12 mouse cellular contexts compared by ENCODE assay signal in genomic region chr6:91160976-91161375, GRCm38 (mm10). TPM values are rescaled to one million over a fixed set of nuclear protein-coding genes. Genes with fewer than 3 reads are reported as not detected.
DNase-seq lines count a peak whose midpoint lies in the region; ATAC-seq and TF ChIP-seq lines count a peak whose summit lies in the region.
"Had no signal": no experiment of that assay in that cellular context is flagged by ENCODE, and none has a peak within 500 bp of the region (broad histone marks: within the 10 kb centered on the region; RNA-seq: fewer than 3 reads in every experiment).

No protein-coding gene starts in this region.

- H3K4me3 ChIP-seq in midbrain, embryonic 15.5 days = no peak overlapping the region
- no peak overlapping the region for H3K4me3 ChIP-seq in midbrain, embryonic 16.5 days (ENCODE audit: low read depth, low read length)
- H3K4me3 ChIP-seq in hindbrain, postnatal 0 days (ENCODE audit: low read length) = no peak overlapping the region
- H3K4me3 ChIP-seq: gastrocnemius, adult 2 months; megakaryocyte, embryonic 14.5 days had no signal

- H3K36me3 ChIP-seq in midbrain, embryonic 15.5 days (replicated peaks) = 0 out of 2 replicates have a peak, but pooled peaks cover 3% of the 10 kb centered on the region
- no peaks in the 10 kb centered on the region; the same call in 1 of the 2 replicates for H3K36me3 ChIP-seq in midbrain, embryonic 16.5 days (ENCODE audit: control insufficient read depth, insufficient read depth, low read length)
- H3K36me3 ChIP-seq in hindbrain, postnatal 0 days (ENCODE audit: insufficient read depth, low read length) = no peaks in the 10 kb centered on the region

- DNase-seq in heart, adult 11 months = peak; percentile 87
- no peak for DNase-seq in heart, postnatal 14 days
- no peak for DNase-seq in hindbrain, postnatal 0 days (ENCODE audit: low spot score)
- no peak for DNase-seq in kidney, adult 18-20 months
- no peak for DNase-seq in thymus, postnatal 14 days
- DNase-seq: embryo, embryonic 11 days had no signal

- H3K4me1 ChIP-seq in midbrain, embryonic 15.5 days = peaks cover 65% of the 10 kb centered on the region
- H3K4me1 ChIP-seq in midbrain, embryonic 16.5 days (ENCODE audit: control insufficient read depth, insufficient read depth, low read length) = peaks cover 50% of the 10 kb centered on the region
- peaks cover 42% of the 10 kb centered on the region for H3K4me1 ChIP-seq in hindbrain, postnatal 0 days (ENCODE audit: insufficient read depth, low read length)

- H3K27me3 ChIP-seq in midbrain, embryonic 15.5 days (replicated peaks) = no peaks in the 10 kb centered on the region
- H3K27me3 ChIP-seq in midbrain, embryonic 16.5 days (ENCODE audit: control insufficient read depth, insufficient read depth, low read depth, low read length) = no peaks in the 10 kb centered on the region
- no peaks in the 10 kb centered on the region for H3K27me3 ChIP-seq in hindbrain, postnatal 0 days (ENCODE audit: insufficient read depth, low read length)

- H3K9me3 ChIP-seq in midbrain, embryonic 15.5 days = no peaks in the 10 kb centered on the region
- no peaks in the 10 kb centered on the region for H3K9me3 ChIP-seq in midbrain, embryonic 16.5 days (replicated peaks; ENCODE audit: control insufficient read depth, low read length, poor library complexity, severe bottlenecking)
- H3K9me3 ChIP-seq in hindbrain, postnatal 0 days (ENCODE audit: low read length) = no peaks in the 10 kb centered on the region
- H3K9me3 ChIP-seq: megakaryocyte, embryonic 14.5 days had no signal

- ATAC-seq in midbrain, embryonic 15.5 days (replicated peaks) = no peak
- no peak for ATAC-seq in midbrain, embryonic 16.5 days
- no peak for ATAC-seq in hindbrain, postnatal 0 days
- ATAC-seq: activated CD4-positive, CD25-positive, alpha-beta regulatory T cell, adult 4 months; lung, postnatal 0 days had no signal

- no peak for TF ChIP-seq CTCF in hindbrain, postnatal 0 days (IDR thresholded peaks at IDR 0.05; ENCODE audit: low read depth)

- peak overlapping the region; percentile 64; the same call in 1 of the 2 replicates for H3K27ac ChIP-seq in midbrain, embryonic 15.5 days
- H3K27ac ChIP-seq in midbrain, embryonic 16.5 days (ENCODE audit: low read length) = no peak overlapping the region
- peak overlapping the region; percentile 56 for H3K27ac ChIP-seq in hindbrain, postnatal 0 days

- no peak overlapping the region for H3K4me2 ChIP-seq in midbrain, embryonic 15.5 days
- no peak overlapping the region for H3K4me2 ChIP-seq in midbrain, embryonic 16.5 days (ENCODE audit: low read length)
- H3K4me2 ChIP-seq in hindbrain, postnatal 0 days (ENCODE audit: low read depth, low read length) = no peak overlapping the region

- intact Hi-C loops in heart, postnatal 14 days (cut with DNase I) = no loop called here

- no peak overlapping the region for H3K9ac ChIP-seq in midbrain, embryonic 15.5 days
- no peak overlapping the region for H3K9ac ChIP-seq in midbrain, embryonic 16.5 days (ENCODE audit: low read depth, low read length)
- no peak overlapping the region for H3K9ac ChIP-seq in hindbrain, postnatal 0 days (replicated peaks; ENCODE audit: low read length)

- 68% methylated on average over 2 of the region's 2 CpGs for WGBS in midbrain, embryonic 15.5 days
- 87% methylated on average over 2 of the region's 2 CpGs for WGBS in midbrain, embryonic 16.5 days
- 53% methylated on average over 2 of the region's 2 CpGs for WGBS in hindbrain, postnatal 0 days

RNA-seq across cellular contexts. Expression of gene Hdac11, which starts 4.5 kb away (rescaled TPM):
- total RNA-seq in heart, postnatal 14 days (2021) = 10 to 100 TPM; 11.5 to 11.8 TPM
- 46.5 and 49.4 TPM in 2 replicates for polyA plus RNA-seq in midbrain, embryonic 15.5 days (2015; fragmentation: Nextera tagmentation; extraction: Ambion mirVana)
- 48.0 and 56.3 TPM in 2 replicates for polyA plus RNA-seq in midbrain, embryonic 16.5 days (2015; fragmentation: Nextera tagmentation; extraction: Ambion mirVana)
- 100 and 111 TPM in 2 replicates for total RNA-seq in hindbrain, postnatal 0 days (2014; rRNA removed)
- 50.1 and 50.7 TPM in 2 replicates for polyA plus RNA-seq in hindbrain, postnatal 0 days (2015; fragmentation: Nextera tagmentation; extraction: Ambion mirVana)

RNA-seq across cellular contexts. Expression of gene Nup210, which starts 44.3 kb away (rescaled TPM):
- 1 to 10 TPM; 4.5 to 6.0 TPM for total RNA-seq in heart, postnatal 14 days (2021)
- polyA plus RNA-seq in midbrain, embryonic 15.5 days (2015; fragmentation: Nextera tagmentation; extraction: Ambion mirVana) = 22.0 and 22.5 TPM in 2 replicates
- 20.5 and 20.7 TPM in 2 replicates for polyA plus RNA-seq in midbrain, embryonic 16.5 days (2015; fragmentation: Nextera tagmentation; extraction: Ambion mirVana)
- 63.0 and 76.0 TPM in 2 replicates for total RNA-seq in hindbrain, postnatal 0 days (2014; rRNA removed)
- polyA plus RNA-seq in hindbrain, postnatal 0 days (2015; fragmentation: Nextera tagmentation; extraction: Ambion mirVana) = 14.7 and 15.6 TPM in 2 replicates

RNA-seq across cellular contexts. Expression of gene Fbln2, which starts 51.3 kb away (rescaled TPM):
- total RNA-seq in heart, postnatal 14 days (2021) = 100 to 1,000 TPM; 112 to 127 TPM
- 15.1 and 16.7 TPM in 2 replicates for polyA plus RNA-seq in midbrain, embryonic 15.5 days (2015; fragmentation: Nextera tagmentation; extraction: Ambion mirVana)
- 11.9 and 12.5 TPM in 2 replicates for polyA plus RNA-seq in midbrain, embryonic 16.5 days (2015; fragmentation: Nextera tagmentation; extraction: Ambion mirVana)
- 50.6 and 50.9 TPM in 2 replicates for total RNA-seq in hindbrain, postnatal 0 days (2014; rRNA removed)
- polyA plus RNA-seq in hindbrain, postnatal 0 days (2015; fragmentation: Nextera tagmentation; extraction: Ambion mirVana) = 18.5 and 21.2 TPM in 2 replicates
